Mouse (Mus musculus): ENCODE measurements around the gene Mrps14.

Mrps14 gene

GRCm38 (mm10) chr1:160227850-160228249, 32.8 kb downstream of the Mrps14 start:
- no peak for DNase-seq (ENCODE audit: low spot score in 2 of 2)

GRCm38 (mm10) chr1:160231013-160231412, 36.0 kb downstream of the Mrps14 start:
- peak in 1 of 2 experiments; percentile 31 for DNase-seq (ENCODE audit: low spot score in 2 of 2)

GRCm38 (mm10) chr1:160232113-160232512, 37.1 kb downstream of the Mrps14 start:
- DNase-seq (ENCODE audit: low spot score in 2 of 2): no peak

GRCm38 (mm10) chr1:160233921-160234320, 38.9 kb downstream of the Mrps14 start:
- peak; percentile 38 to 44 for DNase-seq (ENCODE audit: low spot score in 2 of 2)

- no peak for DNase-seq (ENCODE audit: low spot score in 2 of 2)
Measured at GRCm38 (mm10) chr1:160237981-160238380, 43.0 kb downstream of the Mrps14 start.

- DNase-seq (ENCODE audit: low spot score in 2 of 2): no peak
Measured at GRCm38 (mm10) chr1:160238852-160239443, 43.9 kb downstream of the Mrps14 start.

GRCm38 (mm10) chr1:160240091-160240490, 45.1 kb downstream of the Mrps14 start:
- no peak for DNase-seq (ENCODE audit: low spot score in 2 of 2)

GRCm38 (mm10) chr1:160244689-160245088, 49.7 kb downstream of the Mrps14 start:
- DNase-seq (ENCODE audit: low spot score in 2 of 2): no peak

- DNase-seq (ENCODE audit: low spot score in 2 of 2): peak in 1 of 2 experiments; percentile 26
Measured at GRCm38 (mm10) chr1:160245954-160246353, 50.9 kb downstream of the Mrps14 start.

- no peak for DNase-seq (ENCODE audit: low spot score in 2 of 2)
Measured at GRCm38 (mm10) chr1:160246844-160247243, 51.8 kb downstream of the Mrps14 start.

- no peak for DNase-seq (ENCODE audit: low spot score in 2 of 2)
Measured at GRCm38 (mm10) chr1:160247473-160247872, 52.5 kb downstream of the Mrps14 start.

GRCm38 (mm10) chr1:160249786-160250185, 54.8 kb downstream of the Mrps14 start:
- DNase-seq (ENCODE audit: low spot score in 2 of 2): no peak

- no peak for DNase-seq (ENCODE audit: low spot score in 2 of 2)
Measured at GRCm38 (mm10) chr1:160250782-160251181, 55.8 kb downstream of the Mrps14 start.

- no peak for DNase-seq (ENCODE audit: low spot score in 2 of 2)
Measured at GRCm38 (mm10) chr1:160251388-160252007, 56.5 kb downstream of the Mrps14 start.

All from heart, adult 9 months (tissue).